Mouse (Mus musculus): Measurements from ENCODE around the gene Cyp46a1.

The Cyp46a1 gene

GRCm38 (mm10) chr12:108333895-108334445 lies at the start of gene Cyp46a1:
Gene Cyp46a1 (plus strand): TSS chr12:108334381.
- peak; percentile 65 for DNase-seq (ENCODE audit: low spot score)

GRCm38 (mm10) chr12:108284455-108285224 lies 49.5 kb upstream of the Cyp46a1 start:
- DNase-seq (ENCODE audit: low spot score) = no peak

GRCm38 (mm10) chr12:108285225-108286011 lies 48.8 kb upstream of the Cyp46a1 start:
- no peak for DNase-seq (ENCODE audit: low spot score)

- DNase-seq (ENCODE audit: low spot score) = no peak
These were observed 47.8 kb upstream of the Cyp46a1 start for GRCm38 (mm10) chr12:108286381-108286780.

- no peak for DNase-seq (ENCODE audit: low spot score)
These were observed 47.2 kb upstream of the Cyp46a1 start for GRCm38 (mm10) chr12:108287011-108287410.

- no peak for DNase-seq (ENCODE audit: low spot score)
These were observed 45.9 kb upstream of the Cyp46a1 start for GRCm38 (mm10) chr12:108288127-108288880.

- no peak for DNase-seq (ENCODE audit: low spot score)
These were observed 41.8 kb upstream of the Cyp46a1 start for GRCm38 (mm10) chr12:108292419-108292818.

GRCm38 (mm10) chr12:108292957-108293356 lies 41.2 kb upstream of the Cyp46a1 start:
- no peak for DNase-seq (ENCODE audit: low spot score)

GRCm38 (mm10) chr12:108294620-108295019 lies 39.6 kb upstream of the Cyp46a1 start:
- no peak for DNase-seq (ENCODE audit: low spot score)

GRCm38 (mm10) chr12:108297033-108297432 lies 37.1 kb upstream of the Cyp46a1 start:
- DNase-seq (ENCODE audit: low spot score) = no peak

GRCm38 (mm10) chr12:108301006-108301405 lies 33.2 kb upstream of the Cyp46a1 start:
- no peak for DNase-seq (ENCODE audit: low spot score)

- DNase-seq (ENCODE audit: low spot score) = no peak
These were observed 30.3 kb upstream of the Cyp46a1 start for GRCm38 (mm10) chr12:108303778-108304365.

- DNase-seq (ENCODE audit: low spot score) = no peak
These were observed 29.0 kb upstream of the Cyp46a1 start for GRCm38 (mm10) chr12:108305172-108305571.

- DNase-seq (ENCODE audit: low spot score) = no peak
These were observed 28.1 kb upstream of the Cyp46a1 start, which contains the start of gene Hhipl1 for GRCm38 (mm10) chr12:108305812-108306794. Gene Hhipl1 (plus strand): TSS chr12:108306270.

- no peak for DNase-seq (ENCODE audit: low spot score)
These were observed 26.6 kb upstream of the Cyp46a1 start for GRCm38 (mm10) chr12:108307553-108307952.

GRCm38 (mm10) chr12:108308363-108308856 lies 25.8 kb upstream of the Cyp46a1 start:
- DNase-seq (ENCODE audit: low spot score) = no peak

GRCm38 (mm10) chr12:108309116-108309794 lies 24.9 kb upstream of the Cyp46a1 start:
- DNase-seq (ENCODE audit: low spot score) = no peak

GRCm38 (mm10) chr12:108310041-108310440 lies 24.1 kb upstream of the Cyp46a1 start:
- DNase-seq (ENCODE audit: low spot score) = no peak

- DNase-seq (ENCODE audit: low spot score) = no peak
These were observed 23.6 kb upstream of the Cyp46a1 start for GRCm38 (mm10) chr12:108310456-108311027.
